ENCODE assay signal across 10 mouse cellular contexts in genomic region chr9:41582711-41583236, GRCm38 (mm10).
A peak's percentile ranks its signal among the peaks of the same experiment; 100 is the strongest.
DNase-seq lines count a peak whose midpoint lies in the region; ATAC-seq and TF ChIP-seq lines count a peak whose summit lies in the region.
"Had no signal": no experiment of that assay in that cellular context is flagged by ENCODE, and none has a peak within 500 bp of the region (broad histone marks: within the 10 kb centered on the region; RNA-seq: fewer than 3 reads in every experiment).

No protein-coding gene starts in this region.

- 62% methylated on average over 5 of the region's 5 CpGs for WGBS in heart, embryonic 14.5 days
- 33% methylated on average over 5 of the region's 5 CpGs for WGBS in hindbrain, embryonic 12.5 days
- 4% methylated on average over 5 of the region's 5 CpGs for WGBS in midbrain, embryonic 15.5 days

- TF ChIP-seq CTCF in cortical plate, adult 2 months (IDR thresholded peaks at IDR 0.05; ENCODE audit: extremely low read depth, insufficient read depth, low read length): no peak

- no peak for TF ChIP-seq POLR2A in cortical plate, adult 2 months (IDR thresholded peaks at IDR 0.05; ENCODE audit: extremely low read depth, insufficient read depth, low read length)

- no peak for DNase-seq in heart, postnatal 14 days
- DNase-seq in cerebellum, postnatal 4 days (ENCODE audit: low spot score in 2 of 2): no peak
- no peak for DNase-seq in cerebellum, adult 9-10 months
- no peak for DNase-seq in cerebellum, adult 8-10 months
- DNase-seq: right cerebral cortex, adult 18-20 months had no signal

- H3K9ac ChIP-seq in heart, embryonic 14.5 days (ENCODE audit: low read length): peak overlapping the region; percentile 78
- H3K9ac ChIP-seq in hindbrain, embryonic 12.5 days: peak overlapping the region; percentile 97
- peak overlapping the region; percentile 89 for H3K9ac ChIP-seq in midbrain, embryonic 15.5 days
- H3K9ac ChIP-seq: liver, embryonic 14.5 days had no signal

- H3K9me3 ChIP-seq in heart, embryonic 14.5 days (ENCODE audit: control insufficient read depth, low read length): no peaks in the 10 kb centered on the region
- no peaks in the 10 kb centered on the region for H3K9me3 ChIP-seq in hindbrain, embryonic 12.5 days (replicated peaks)
- H3K9me3 ChIP-seq in midbrain, embryonic 15.5 days: no peaks in the 10 kb centered on the region

- peaks cover 22% of the 10 kb centered on the region for H3K36me3 ChIP-seq in heart, embryonic 14.5 days (ENCODE audit: control insufficient read depth, insufficient read depth, low read length)
- peaks cover 13% of the 10 kb centered on the region for H3K36me3 ChIP-seq in hindbrain, embryonic 12.5 days
- no peaks in the 10 kb centered on the region for H3K36me3 ChIP-seq in midbrain, embryonic 15.5 days (replicated peaks)

- H3K4me3 ChIP-seq in heart, embryonic 14.5 days (ENCODE audit: control insufficient read depth in 1 of 2, insufficient read depth in 1 of 2, low read depth in 1 of 2, low read length in 2 of 2): peak overlapping the region; percentile 27 to 54; a peak in 3 of 4 replicates
- H3K4me3 ChIP-seq in cortical plate, adult 2 months (ENCODE audit: insufficient read depth, low read length): peak overlapping the region; percentile 99
- H3K4me3 ChIP-seq in hindbrain, embryonic 12.5 days: peak overlapping the region; percentile 77
- H3K4me3 ChIP-seq in midbrain, embryonic 15.5 days: peak overlapping the region; percentile 55

- peak overlapping the region; percentile 45 to 67; a peak in 2 of 4 replicates for H3K27ac ChIP-seq in heart, embryonic 14.5 days (replicated peaks in 1 of 2; ENCODE audit: control insufficient read depth in 1 of 2, insufficient read depth in 1 of 2, low read depth in 2 of 2, low read length in 2 of 2)
- H3K27ac ChIP-seq in cortical plate, adult 2 months (ENCODE audit: insufficient read depth, low read length): no peak overlapping the region
- H3K27ac ChIP-seq in hindbrain, embryonic 12.5 days: peak overlapping the region; percentile 99
- peak overlapping the region; percentile 98 for H3K27ac ChIP-seq in midbrain, embryonic 15.5 days
- H3K27ac ChIP-seq: liver, embryonic 14.5 days had no signal

- peak overlapping the region; percentile 74 for H3K4me2 ChIP-seq in heart, embryonic 14.5 days (ENCODE audit: low read length)
- H3K4me2 ChIP-seq in hindbrain, embryonic 12.5 days (replicated peaks): peak overlapping the region; percentile 59
- peak overlapping the region; percentile 54 for H3K4me2 ChIP-seq in midbrain, embryonic 15.5 days

- peaks cover 4 to 14% of the 10 kb centered on the region in 2 experiments; a peak in 3 of 4 replicates for H3K4me1 ChIP-seq in heart, embryonic 14.5 days (ENCODE audit: control insufficient read depth in 2 of 2, insufficient read depth in 2 of 2, low read length in 2 of 2)
- H3K4me1 ChIP-seq in cortical plate, adult 2 months (ENCODE audit: control insufficient read depth, insufficient read depth, low read length): peaks cover 7% of the 10 kb centered on the region
- H3K4me1 ChIP-seq in hindbrain, embryonic 12.5 days: peaks cover 35% of the 10 kb centered on the region
- peaks cover 9% of the 10 kb centered on the region for H3K4me1 ChIP-seq in midbrain, embryonic 15.5 days

- H3K27me3 ChIP-seq in heart, embryonic 14.5 days (ENCODE audit: control insufficient read depth, insufficient read depth, low read length): no peaks in the 10 kb centered on the region
- H3K27me3 ChIP-seq in hindbrain, embryonic 12.5 days: no peaks in the 10 kb centered on the region
- no peaks in the 10 kb centered on the region for H3K27me3 ChIP-seq in midbrain, embryonic 15.5 days (replicated peaks)

- ATAC-seq in heart, embryonic 14.5 days (ENCODE audit: insufficient number of reproducible peaks, insufficient read depth, low FRiP score, low read depth): no peak
- ATAC-seq in hindbrain, embryonic 12.5 days (ENCODE audit: low FRiP score): no peak
- no peak for ATAC-seq in midbrain, embryonic 15.5 days (replicated peaks)

- intact Hi-C loops in heart, postnatal 14 days (cut with DNase I): no loop called here

Comparison
In these comparisons a context has a peak if more than half of its experiments do, and no peak if none do; other contexts are left out.
1. H3K4me3 ChIP-seq: peak in every context shown above with its lines; median percentile 99 in cortical plate, adult 2 months; 77 in hindbrain, embryonic 12.5 days; 55 in midbrain, embryonic 15.5 days; 40 in heart, embryonic 14.5 days.